Mouse (Mus musculus): ENCODE measurements around the gene Mkks. TPM values are rescaled to one million over a fixed set of nuclear protein-coding genes. Genes with fewer than 3 reads are reported as not detected.

The Mkks gene
- total RNA-seq, 2 experiments from 2014 or later = 32.0 to 33.4 TPM

DNA sequence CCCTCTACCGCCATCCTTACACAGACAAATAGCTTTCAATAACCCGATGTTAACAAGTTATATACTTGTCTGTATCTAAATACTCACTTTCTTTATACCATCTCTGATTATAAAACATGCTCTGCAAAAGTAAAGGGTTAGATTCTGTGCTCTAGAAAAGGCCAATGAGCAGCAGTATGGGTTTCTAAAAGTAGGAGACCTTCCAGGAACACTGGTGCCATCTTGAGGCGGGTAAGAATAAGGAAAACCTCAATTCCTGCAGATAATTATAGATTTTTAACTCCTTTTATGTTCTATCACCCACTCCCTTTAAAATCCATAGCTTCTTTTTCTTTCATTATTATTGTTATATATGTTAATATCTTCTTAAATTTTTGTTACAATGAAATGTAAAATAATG lies 55.3 kb downstream of the Mkks start:
- DNase-seq = no peak

- DNase-seq = peak; percentile 44 to 54
Measured at GRCm38 (mm10) chr2:136834715-136835075, 56.5 kb downstream of the Mkks start.

DNA sequence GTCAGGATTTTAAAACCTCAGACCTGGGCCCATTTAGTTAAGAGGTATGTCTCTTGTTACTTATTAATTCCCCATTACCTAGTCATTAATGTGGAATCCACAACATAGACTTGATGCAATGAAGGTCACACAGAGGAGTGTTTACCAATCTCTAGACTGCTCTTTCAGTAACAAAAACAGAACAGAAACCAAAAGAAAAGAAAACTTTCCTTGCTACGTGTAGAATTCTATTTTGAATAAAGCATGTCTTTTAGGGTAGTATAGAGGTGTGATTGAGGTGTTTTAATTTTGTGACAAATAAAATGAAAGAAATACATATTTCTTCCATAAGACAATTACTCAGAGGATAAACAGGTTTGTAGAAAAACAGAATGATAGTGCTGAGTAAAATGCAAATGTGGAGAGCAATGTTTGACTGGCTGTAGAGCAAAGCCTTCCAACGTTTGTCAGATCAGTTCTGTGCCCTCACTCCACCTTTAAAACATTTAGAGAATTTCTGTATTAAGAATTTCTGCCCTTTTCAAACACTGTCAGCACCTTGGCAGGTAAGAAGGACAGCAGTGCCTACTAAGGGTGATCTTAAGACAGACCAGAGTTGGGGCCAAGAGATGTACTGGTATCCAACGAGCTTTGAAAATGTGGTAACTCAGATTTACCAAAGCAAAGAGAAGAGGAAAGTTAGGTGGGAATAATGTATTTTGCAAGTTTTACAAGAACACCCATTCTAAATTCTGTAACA lies 57.0 kb downstream of the Mkks start:
- peak in 1 of 2 experiments; percentile 9 for DNase-seq

- peak; percentile 41 to 72 for DNase-seq
Measured at GRCm38 (mm10) chr2:136832936-136833335, 58.3 kb downstream of the Mkks start.

- DNase-seq = no peak
Measured at GRCm38 (mm10) chr2:136827612-136828011, 63.6 kb downstream of the Mkks start.

Other genes starting within 250 kb of the Mkks start
- under 1 TPM in 1 of 2 experiments, not detected in 1; 0.12 TPM for gene Snap25, start 177.9 kb downstream of the Mkks start, total RNA-seq (2021)
- gene AL731706.2, start 5.7 kb downstream of the Mkks start, total RNA-seq (2021) = 10 to 100 TPM; 15.4 to 26.4 TPM
- 1 to 10 TPM; 1.7 to 1.8 TPM for gene Slx4ip, start 171 bp downstream of the Mkks start, total RNA-seq (2021)
- 10 to 100 TPM; 38.3 to 42.7 TPM for gene AL731706.1, start within 50 bp of the Mkks start, total RNA-seq (2021)
- gene Jag1, start 225.3 kb upstream of the Mkks start, total RNA-seq (2021) = 1 to 10 TPM; 7.1 to 9.1 TPM

Measured in heart, adult 18-20 months (tissue).